Mouse (Mus musculus) induced T-regulatory cell, adult 2 months (primary cell): ENCODE measurements around the gene Gm29423.
"Not testable (repeated sequence)": the region's sequence is repeated elsewhere in the genome, so short reads cannot be mapped to it uniquely, and the experiment has no call there.

Source experiments
- DNase-seq: peaks from one replicate; pipeline ENCODE4 v3.0.0-alpha.2; 2012; ENCODE audit warnings: low read depth

The Gm29423 gene

GRCm38 (mm10) chrY:70303187-70303586, at the start of gene Gm29423, which contains the start of gene Gm29644:
TSS of gene Gm29423 (minus strand) at chrY:70303287.
TSS of gene Gm29644 (minus strand) at chrY:70303343.
- not testable (repeated sequence) for DNase-seq

- DNase-seq, result not testable (repeated sequence)
Measured at GRCm38 (mm10) chrY:70273542-70273941, 29.5 kb downstream of the Gm29423 start, which contains the start of gene Gm21118. TSS of gene Gm21118 (minus strand) at chrY:70273642.
